32 mouse cellular contexts compared by ENCODE assay signal in genomic region chr11:4047766-4048165, GRCm38 (mm10). TPM values are rescaled to one million over a fixed set of nuclear protein-coding genes. Genes with fewer than 3 reads are reported as not detected.
"Had no signal": no experiment of that assay in that cellular context is flagged by ENCODE, and none has a peak within 500 bp of the region (broad histone marks: within the 10 kb centered on the region; RNA-seq: fewer than 3 reads in every experiment).

No protein-coding gene starts in this region.

- H3K9ac ChIP-seq: heart, embryonic 12.5 days; hindbrain, embryonic 12.5 days; hindbrain, embryonic 14.5 days; intestine, embryonic 15.5 days; limb, embryonic 12.5 days; liver, embryonic 13.5 days had no signal

- H3K4me1 ChIP-seq: heart, embryonic 10.5 days; heart, embryonic 12.5 days; hindbrain, embryonic 10.5 days; hindbrain, embryonic 12.5 days; intestine, embryonic 15.5 days; limb, embryonic 10.5 days; limb, embryonic 12.5 days; liver, embryonic 13.5 days had no signal

- H3K4me2 ChIP-seq: heart, embryonic 12.5 days; hindbrain, embryonic 12.5 days; hindbrain, embryonic 14.5 days; intestine, embryonic 15.5 days; limb, embryonic 12.5 days; liver, embryonic 11.5 days; liver, embryonic 13.5 days had no signal

- H3K9me3 ChIP-seq: hindbrain, embryonic 10.5 days; hindbrain, embryonic 12.5 days; intestine, embryonic 15.5 days; limb, embryonic 10.5 days; limb, embryonic 12.5 days; liver, embryonic 13.5 days had no signal

- H3K36me3 ChIP-seq: heart, embryonic 10.5 days; heart, embryonic 12.5 days; hindbrain, embryonic 10.5 days; hindbrain, embryonic 12.5 days; intestine, embryonic 15.5 days; limb, embryonic 10.5 days; limb, embryonic 12.5 days; liver, embryonic 13.5 days had no signal

- ATAC-seq: hindbrain, embryonic 16.5 days; inflammation-experienced regulatory T-cells, adult 6 months; intestine, embryonic 15.5 days; intestine, postnatal 0 days had no signal

- H3K27me3 ChIP-seq: heart, embryonic 12.5 days; hindbrain, embryonic 12.5 days; intestine, embryonic 15.5 days; limb, embryonic 12.5 days; liver, embryonic 13.5 days had no signal

- H3K27ac ChIP-seq: gastrocnemius, adult 2 months; heart, embryonic 10.5 days; hindbrain, embryonic 10.5 days; hindbrain, embryonic 12.5 days; hindbrain, embryonic 14.5 days; intestine, embryonic 15.5 days; layer of hippocampus, adult 2 months; left cerebral cortex, adult 2 months; limb, embryonic 10.5 days; limb, embryonic 12.5 days; liver, embryonic 13.5 days had no signal

- DNase-seq: gastrocnemius, adult 2 months; gastrocnemius, postnatal 10 days; gastrocnemius, postnatal 25 days; heart, adult 18-20 months; heart, postnatal 10 days; heart, postnatal 4 days; kidney, adult 18-20 months; kidney, postnatal 10 days; kidney, postnatal 25 days; kidney, postnatal 4 days; liver, embryonic 13.5 days had no signal

- H3K4me3 ChIP-seq: gastrocnemius, adult 2 months; heart, embryonic 10.5 days; heart, embryonic 12.5 days; hindbrain, embryonic 10.5 days; hindbrain, embryonic 12.5 days; intestine, embryonic 15.5 days; layer of hippocampus, adult 2 months; left cerebral cortex, adult 2 months; limb, embryonic 10.5 days; limb, embryonic 12.5 days; liver, embryonic 13.5 days had no signal

RNA-seq across cellular contexts. Expression of gene Sec14l4, which starts 16.5 kb away (rescaled TPM):
- total RNA-seq: gastrocnemius, adult 2 months; gastrocnemius, postnatal 25 days; granulocyte monocyte progenitor cell, adult 5-6 weeks; heart, postnatal 4 days; left cerebral cortex, adult 2 months; left cerebral cortex, postnatal 36 days had no signal
- polyA plus RNA-seq: heart, embryonic 12.5 days; heart, embryonic 14.5 days; hindbrain, embryonic 10.5 days; hindbrain, embryonic 12.5 days; hindbrain, embryonic 14.5 days; hindbrain, embryonic 16.5 days; inflammation-experienced regulatory T-cells, adult 6 months; kidney, embryonic 14.5 days; limb, embryonic 10.5 days; limb, embryonic 12.5 days had no signal

RNA-seq across cellular contexts. Expression of gene Sec14l3, which starts 16.9 kb away (rescaled TPM):
- total RNA-seq: gastrocnemius, adult 2 months; gastrocnemius, postnatal 10 days; gastrocnemius, postnatal 25 days; gastrocnemius, postnatal 4 days; granulocyte monocyte progenitor cell, adult 5-6 weeks; heart, postnatal 25 days; heart, postnatal 4 days had no signal
- polyA plus RNA-seq: heart, embryonic 10.5 days; heart, embryonic 12.5 days; heart, embryonic 14.5 days; hindbrain, embryonic 10.5 days; hindbrain, embryonic 12.5 days; inflammation-experienced regulatory T-cells, adult 6 months; intestine, embryonic 15.5 days; intestine, postnatal 0 days; kidney, embryonic 14.5 days; limb, embryonic 10.5 days; limb, embryonic 12.5 days; limb, embryonic 14.5 days; liver, embryonic 11.5 days; liver, embryonic 13.5 days had no signal
